Comparison of ENCODE assay signal across 11 mouse cellular contexts in the genomic region with DNA sequence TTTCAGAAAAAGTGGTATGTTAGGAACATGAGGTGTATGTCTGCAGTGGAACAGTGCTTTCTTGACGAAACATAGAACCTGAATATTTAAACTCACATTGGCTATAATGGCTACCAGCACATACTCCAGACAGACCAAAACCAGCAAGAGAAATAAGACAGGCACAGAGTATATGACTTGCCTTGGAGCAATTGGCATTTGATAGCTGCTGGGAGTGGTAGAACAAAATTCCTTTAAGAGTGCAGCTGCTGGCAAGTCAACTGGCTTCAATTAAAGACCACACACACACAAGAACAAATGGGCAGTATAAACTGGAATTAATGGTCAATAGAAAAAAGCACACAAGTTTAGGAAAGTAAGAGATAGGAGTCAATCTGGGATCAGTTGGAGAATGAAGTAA.
"Had no signal": no experiment of that assay in that cellular context is flagged by ENCODE, and none has a peak within 500 bp of the region (broad histone marks: within the 10 kb centered on the region; RNA-seq: fewer than 3 reads in every experiment).

No protein-coding gene starts in this region.

- H3K4me1 ChIP-seq: liver, embryonic 15.5 days; midbrain, embryonic 13.5 days had no signal

- H3K27me3 ChIP-seq: liver, embryonic 15.5 days; midbrain, embryonic 13.5 days had no signal

- DNase-seq: kidney, adult 9 months; kidney, postnatal 10 days; left cerebral cortex, postnatal 4 days; lung, adult 2 months; lung, postnatal 36 days; right cerebral cortex, adult 18-20 months; right cerebral cortex, postnatal 25 days; thymus, postnatal 4 days had no signal

- H3K9ac ChIP-seq: liver, embryonic 15.5 days; midbrain, embryonic 13.5 days had no signal

- H3K36me3 ChIP-seq: liver, embryonic 15.5 days; midbrain, embryonic 13.5 days had no signal

- H3K4me3 ChIP-seq: liver, embryonic 15.5 days; midbrain, embryonic 13.5 days had no signal

- H3K9me3 ChIP-seq: liver, embryonic 15.5 days; midbrain, embryonic 13.5 days had no signal

- H3K27ac ChIP-seq: liver, embryonic 15.5 days; midbrain, embryonic 13.5 days had no signal

- H3K4me2 ChIP-seq: liver, embryonic 15.5 days; midbrain, embryonic 13.5 days had no signal

- ATAC-seq: lung, postnatal 0 days; midbrain, embryonic 13.5 days had no signal
